Mouse (Mus musculus) small intestine, adult 2 months (tissue): ENCODE data around the gene Pdss2. TPM values are rescaled to one million over a fixed set of nuclear protein-coding genes. Genes with fewer than 3 reads are reported as not detected.
A peak's percentile ranks its signal among the peaks of the same experiment; 100 is the strongest.

ENCODE experiments used
- H3K27ac ChIP-seq: fragments of 200-500 bp; 2 replicates; pipeline ENCODE4 v1.5.1; 2012; ENCODE audit warnings: low read depth, low read length, control low read depth, inconsistent platforms; ENCODE audit not compliant: insufficient read depth
- H3K27me3 ChIP-seq: fragments of 200-500 bp; 2 replicates; pipeline ENCODE4 v1.6.1; 2012; ENCODE audit warnings: mild to moderate bottlenecking, moderate library complexity, low read length, inconsistent platforms; ENCODE audit not compliant: control insufficient read depth, insufficient read depth
- H3K36me3 ChIP-seq: fragments of 200-500 bp; 2 replicates; pipeline ENCODE4 v1.6.1; 2012; ENCODE audit warnings: mild to moderate bottlenecking, low read length, control low read depth, inconsistent platforms; ENCODE audit not compliant: control insufficient read depth, insufficient read depth
- H3K4me1 ChIP-seq: fragments of 200-500 bp; 2 replicates; pipeline ENCODE4 v1.6.1; 2012; ENCODE audit warnings: low read length, inconsistent platforms, mixed read lengths; ENCODE audit not compliant: control insufficient read depth, insufficient read depth, insufficient read length
- H3K4me3 ChIP-seq: fragments of 200-500 bp; 2 replicates; pipeline ENCODE4 v1.5.1; 2012; ENCODE audit warnings: low read depth, mild to moderate bottlenecking, control low read depth, inconsistent platforms, low read length, moderate library complexity
- CTCF ChIP-seq: fragments of 200-500 bp; IDR thresholded peaks from 2 replicates; pipeline ENCODE4 v1.5.1; 2012; ENCODE audit warnings: low read depth, mild to moderate bottlenecking, control low read depth, inconsistent platforms, low read length, moderate library complexity, mixed read lengths; ENCODE audit not compliant: insufficient replicate concordance, insufficient read length; ENCODE audit errors: extremely low read depth
- POLR2A ChIP-seq: fragments of 200-500 bp; IDR thresholded peaks from 2 replicates; pipeline ENCODE4 v1.6.1; 2012; ENCODE audit warnings: low read depth, mild to moderate bottlenecking, control low read depth, inconsistent platforms, low read length, moderate library complexity
- WGBS: fragments of 180-500 bp; shearing (Covaris S2); methylation state at CpG from one replicate; pipeline ENCODE4 v1.1.7; 2018; 5-methylcytosine and 5-hydroxymethylcytosine counted together
- polyA plus RNA-seq: library from polyadenylated mRNA; depleted of rRNA; stranded (reverse); fragments of >200 nt; gene quantifications from 2 replicates; pipeline ENCODE4 v1.2.3, GENCODE M21; 2012

The Pdss2 gene
- polyA plus RNA-seq, 1 experiment: 10.5 TPM

DNA sequence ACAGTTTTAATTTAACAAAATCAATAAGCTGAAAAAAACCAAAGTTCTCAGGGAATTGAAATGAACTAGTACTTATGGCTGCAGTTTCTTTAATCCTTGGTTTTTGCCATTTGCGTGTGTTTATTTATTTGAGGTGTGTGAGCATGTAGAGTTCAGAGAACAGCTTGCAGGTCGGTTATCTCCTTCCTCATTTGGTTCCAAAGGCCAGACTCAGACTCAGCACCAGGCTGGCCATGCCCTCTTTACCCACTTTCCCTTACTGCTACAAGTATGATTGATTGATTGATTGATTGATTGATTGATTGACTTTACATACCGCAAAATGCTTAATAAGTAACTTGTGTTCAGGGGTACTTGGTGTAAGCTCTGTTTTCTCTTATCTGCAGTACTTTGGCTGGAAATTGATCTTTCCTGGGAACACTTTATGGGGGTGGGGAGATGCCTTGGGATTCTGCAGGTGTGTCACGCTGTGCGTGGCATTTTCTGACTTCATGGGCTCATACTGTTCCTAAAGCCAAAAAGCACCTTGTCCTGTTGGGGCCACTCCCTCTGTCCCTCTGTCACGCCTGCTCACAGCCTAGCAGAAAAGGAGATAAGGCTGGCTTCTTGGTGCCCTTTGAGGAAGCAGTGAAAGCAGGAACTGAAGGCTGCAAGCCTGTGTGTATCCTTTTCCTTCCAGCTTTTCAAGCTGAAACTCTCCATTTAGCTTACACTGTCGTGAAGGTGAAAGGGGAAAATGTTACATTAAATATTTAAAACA lies 91.6 kb downstream of the Pdss2 start:
- 19% methylated on average over 7 of the region's 7 CpGs for WGBS
- TF ChIP-seq POLR2A (no peak), CTCF (no peak)
- Histone ChIP-seq H3K4me1 (peaks cover 15% of the 10 kb centered on the region; the same call in 1 of the 2 replicates), H3K36me3 (no peaks in the 10 kb centered on the region), H3K27ac (peak overlapping the region; percentile 98), H3K4me3 (no peak overlapping the region), H3K27me3 (no peaks in the 10 kb centered on the region)

DNA sequence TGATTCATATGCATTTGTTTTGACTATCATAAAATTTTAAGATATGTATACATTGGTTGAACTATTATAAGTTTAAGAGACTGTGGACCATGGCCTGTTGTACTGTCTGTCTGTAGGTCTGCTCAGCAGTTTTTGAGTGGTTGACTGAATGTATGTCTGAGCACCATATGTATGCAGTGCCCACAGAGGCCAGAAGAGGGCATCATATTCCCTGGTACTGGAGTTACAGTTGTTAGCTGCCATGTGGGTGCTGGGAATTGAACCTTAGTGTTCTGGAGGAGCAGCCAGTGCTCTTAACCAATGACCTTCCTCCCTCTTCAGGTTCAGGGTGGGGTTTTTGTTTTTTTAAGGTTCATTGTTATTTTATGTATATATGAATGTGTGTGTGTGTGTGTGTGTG lies 93.9 kb downstream of the Pdss2 start:
- Histone ChIP-seq H3K4me3 (no peak overlapping the region), H3K27me3 (no peaks in the 10 kb centered on the region), H3K27ac (no peak overlapping the region), H3K36me3 (no peaks in the 10 kb centered on the region), H3K4me1 (peaks cover 12% of the 10 kb centered on the region; the same call in 1 of the 2 replicates)
- no peak for TF ChIP-seq CTCF
- TF ChIP-seq POLR2A: no peak

DNA sequence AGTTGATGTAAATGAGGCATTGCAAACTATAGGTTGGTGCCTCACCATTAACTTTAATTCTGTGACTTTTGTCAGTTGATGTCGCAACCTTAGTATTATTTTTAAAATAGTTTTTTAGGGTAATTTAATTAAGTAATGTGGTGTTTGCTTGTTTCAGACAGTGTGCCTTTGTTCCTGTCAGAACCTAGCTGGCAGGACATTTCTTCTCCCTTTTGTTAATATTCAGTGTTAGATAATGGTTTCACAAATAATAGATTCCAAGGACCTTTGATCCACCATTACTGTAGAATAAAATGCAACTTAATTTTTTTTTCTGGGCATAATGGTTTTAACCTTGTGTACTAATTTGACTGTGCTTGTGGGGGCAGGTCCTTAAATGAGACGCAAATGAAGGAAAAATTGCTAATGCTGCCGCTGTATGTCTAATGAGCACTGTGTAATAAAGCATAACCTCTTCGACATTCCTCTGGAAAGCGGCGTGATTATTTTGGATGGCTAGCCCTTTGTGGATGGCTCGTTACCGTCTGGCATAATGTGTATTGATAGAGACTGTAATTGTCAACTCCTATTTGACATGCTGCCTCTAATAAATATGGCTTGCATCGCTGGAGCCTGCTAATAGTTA lies 96.2 kb downstream of the Pdss2 start:
- H3K36me3 ChIP-seq: no peaks in the 10 kb centered on the region
- 91% methylated on average over 9 of the region's 9 CpGs for WGBS
- H3K27me3 ChIP-seq: no peaks in the 10 kb centered on the region
- peaks cover 10% of the 10 kb centered on the region; the same call in 1 of the 2 replicates for H3K4me1 ChIP-seq
- H3K4me3 ChIP-seq: no peak overlapping the region
- H3K27ac ChIP-seq: no peak overlapping the region
- TF ChIP-seq CTCF: no peak
- TF ChIP-seq POLR2A: no peak

DNA sequence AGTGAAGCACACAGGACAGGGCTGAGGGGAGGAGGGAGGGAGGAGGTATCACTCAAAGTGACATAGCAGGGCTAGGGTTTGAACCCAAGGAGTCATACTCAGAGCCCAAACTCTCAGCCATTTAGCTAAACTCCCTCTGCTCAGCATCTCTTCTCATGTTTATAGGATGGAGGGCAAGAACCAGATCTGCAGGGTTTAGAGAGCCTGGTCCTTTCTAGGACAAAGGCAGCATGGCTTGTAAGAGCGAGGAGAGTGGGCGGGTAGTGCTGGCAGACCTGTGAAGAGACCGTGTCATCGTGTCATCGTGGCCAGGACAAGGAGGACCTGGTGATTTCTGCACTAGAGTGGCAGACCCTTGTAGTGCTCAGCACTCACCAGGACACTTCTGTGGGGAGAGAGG lies 99.7 kb downstream of the Pdss2 start:
- TF ChIP-seq POLR2A: no peak
- no peak for TF ChIP-seq CTCF
- no peaks in the 10 kb centered on the region for H3K27me3 ChIP-seq
- no peak overlapping the region for H3K4me3 ChIP-seq
- peaks cover 4% of the 10 kb centered on the region for H3K36me3 ChIP-seq
- peak overlapping the region; percentile 47 for H3K27ac ChIP-seq
- H3K4me1 ChIP-seq: peaks cover 7% of the 10 kb centered on the region; the same call in 1 of the 2 replicates
- WGBS: 93% methylated on average over 5 of the region's 5 CpGs

DNA sequence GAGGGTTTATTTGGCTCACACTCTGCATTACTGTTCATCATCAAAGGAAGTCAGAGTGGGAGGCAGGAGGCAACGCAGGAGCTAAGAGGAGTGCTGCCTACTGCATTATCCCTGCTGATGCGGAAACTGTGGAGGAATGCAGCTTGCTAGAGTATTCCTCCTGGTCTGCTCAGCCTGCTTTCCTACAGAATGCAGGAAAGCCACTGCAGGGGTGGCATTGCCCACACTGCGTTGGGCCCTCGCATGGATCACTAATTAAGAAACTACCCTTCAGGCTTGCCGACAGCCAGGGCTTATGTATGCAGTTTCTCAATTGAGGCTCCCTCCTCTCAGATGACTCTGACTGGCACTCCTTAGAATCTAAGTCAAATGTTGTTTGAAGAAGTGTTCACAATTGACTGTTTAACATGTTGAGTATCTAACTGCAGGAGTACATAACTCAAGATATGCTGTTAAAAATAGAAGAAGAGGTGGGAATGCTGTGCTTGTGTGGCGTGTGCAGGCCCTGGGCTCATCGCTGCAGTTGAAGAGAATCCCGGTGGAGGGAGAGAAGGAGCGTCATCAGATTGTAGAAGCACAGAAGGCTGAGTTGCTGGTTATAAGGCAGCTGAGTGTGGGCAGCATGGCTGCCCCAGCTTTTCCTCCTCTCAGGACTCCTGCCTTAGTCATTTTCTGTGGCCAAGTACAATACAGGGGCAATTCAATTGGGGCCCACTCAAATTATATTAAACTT lies 101.3 kb downstream of the Pdss2 start:
- no peak overlapping the region for H3K4me3 ChIP-seq
- 92% methylated on average over 9 of the region's 9 CpGs for WGBS
- H3K27ac ChIP-seq: no peak overlapping the region
- H3K27me3 ChIP-seq: no peaks in the 10 kb centered on the region
- no peak for TF ChIP-seq POLR2A
- TF ChIP-seq CTCF: no peak
- H3K4me1 ChIP-seq: peaks cover 7% of the 10 kb centered on the region; the same call in 1 of the 2 replicates
- H3K36me3 ChIP-seq: peaks cover 4% of the 10 kb centered on the region

DNA sequence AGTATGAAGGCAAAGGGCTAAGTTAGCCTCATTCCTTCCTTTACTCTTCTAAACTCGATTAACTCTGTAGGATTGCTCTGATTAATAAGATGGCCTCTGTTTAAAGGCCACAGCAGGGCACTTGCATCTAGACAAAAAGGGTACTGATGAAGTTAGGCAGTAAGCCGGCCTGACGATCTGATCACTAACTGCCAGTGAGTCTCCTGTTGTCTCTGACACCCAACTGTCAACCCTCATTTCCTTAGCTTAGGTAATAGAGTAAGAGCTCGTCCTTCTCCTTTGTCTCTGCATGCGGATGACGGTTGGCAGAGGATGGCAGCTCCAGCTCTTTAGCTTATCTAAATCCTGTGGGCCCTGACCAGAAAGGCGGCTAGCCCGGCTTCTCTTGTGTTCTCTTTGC lies 102.1 kb downstream of the Pdss2 start:
- no peak overlapping the region for H3K27ac ChIP-seq
- WGBS: 90% methylated on average over 8 of the region's 8 CpGs
- H3K36me3 ChIP-seq: peaks cover 4% of the 10 kb centered on the region
- H3K4me3 ChIP-seq: no peak overlapping the region
- H3K27me3 ChIP-seq: no peaks in the 10 kb centered on the region
- TF ChIP-seq POLR2A (no peak), CTCF (no peak)
- H3K4me1 ChIP-seq: peaks cover 7% of the 10 kb centered on the region; the same call in 1 of the 2 replicates

DNA sequence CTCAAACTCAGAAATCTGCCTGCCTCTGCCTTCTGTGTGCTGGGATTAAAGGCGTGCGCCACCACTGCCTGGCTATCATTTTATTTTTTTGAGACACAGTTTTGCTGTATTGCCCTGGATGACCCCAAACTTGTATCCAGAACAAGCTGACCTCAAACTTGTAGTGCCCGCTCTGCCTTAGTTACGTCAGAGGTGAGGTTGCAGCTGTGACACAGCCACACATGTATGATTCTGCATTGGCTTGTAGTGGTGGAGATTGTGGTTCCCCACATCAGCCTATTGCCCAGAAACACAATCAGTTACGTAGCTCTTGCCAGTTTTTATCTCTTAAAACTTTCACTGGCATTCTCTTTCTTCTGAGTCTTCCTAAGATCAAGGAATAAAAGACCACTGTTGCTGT lies 108.5 kb downstream of the Pdss2 start:
- 92% methylated on average over 5 of the region's 5 CpGs for WGBS
- H3K4me1 ChIP-seq: no peaks in the 10 kb centered on the region
- H3K27me3 ChIP-seq: no peaks in the 10 kb centered on the region
- no peak for TF ChIP-seq CTCF
- TF ChIP-seq POLR2A: no peak
- no peak overlapping the region for H3K4me3 ChIP-seq
- no peak overlapping the region for H3K27ac ChIP-seq
- 0 out of 2 replicates have a peak, but pooled peaks cover 2% of the 10 kb centered on the region for H3K36me3 ChIP-seq
